Mouse (Mus musculus): ENCODE measurements around the gene Tpd52l2. TPM values are rescaled to one million over a fixed set of nuclear protein-coding genes. Genes with fewer than 3 reads are reported as not detected.
A peak's percentile ranks its signal among the peaks of the same experiment; 100 is the strongest.

The Tpd52l2 gene
- polyA plus RNA-seq, 1 experiment from 2014 or later, result 112 TPM

GRCm38 (mm10) chr2:181537444-181538047 lies 40.6 kb downstream of the Tpd52l2 start:
- H3K27ac ChIP-seq (replicated peaks; ENCODE audit: low read depth, low read length), result peak overlapping the region; percentile 34; the same call in 1 of the 2 replicates
- no peaks in the 10 kb centered on the region for H3K36me3 ChIP-seq (ENCODE audit: control insufficient read depth, insufficient read depth, low read length)
- H3K9ac ChIP-seq (replicated peaks; ENCODE audit: low read length), result no peak overlapping the region
- H3K4me3 ChIP-seq (replicated peaks; ENCODE audit: low read depth, low read length), result no peak overlapping the region
- H3K27me3 ChIP-seq (ENCODE audit: control insufficient read depth, insufficient read depth, low read length), result no peaks in the 10 kb centered on the region
- ATAC-seq (ENCODE audit: low FRiP score, low TSS enrichment) (no peak), DNase-seq (peak; percentile 33)
- H3K4me2 ChIP-seq (ENCODE audit: low read length), result no peak overlapping the region
- H3K9me3 ChIP-seq (ENCODE audit: control insufficient read depth, low read length), result no peaks in the 10 kb centered on the region
- WGBS, result 80% methylated on average over 2 of the region's 2 CpGs
- H3K4me1 ChIP-seq (ENCODE audit: control insufficient read depth, insufficient read depth, low read length), result no peaks in the 10 kb centered on the region

- H3K27ac ChIP-seq (replicated peaks; ENCODE audit: low read depth, low read length), result no peak overlapping the region
- no peak overlapping the region for H3K4me2 ChIP-seq (ENCODE audit: low read length)
- no peaks in the 10 kb centered on the region for H3K9me3 ChIP-seq (ENCODE audit: control insufficient read depth, low read length)
- ATAC-seq (ENCODE audit: low FRiP score, low TSS enrichment) (no peak), DNase-seq (no peak)
- 94% methylated on average over 6 of the region's 6 CpGs for WGBS
- H3K36me3 ChIP-seq (ENCODE audit: control insufficient read depth, insufficient read depth, low read length), result peaks cover 11% of the 10 kb centered on the region
- no peaks in the 10 kb centered on the region for H3K4me1 ChIP-seq (ENCODE audit: control insufficient read depth, insufficient read depth, low read length)
- no peaks in the 10 kb centered on the region for H3K27me3 ChIP-seq (ENCODE audit: control insufficient read depth, insufficient read depth, low read length)
- no peak overlapping the region for H3K9ac ChIP-seq (replicated peaks; ENCODE audit: low read length)
- H3K4me3 ChIP-seq (replicated peaks; ENCODE audit: low read depth, low read length), result no peak overlapping the region
Observed at GRCm38 (mm10) chr2:181541761-181542380, 44.9 kb downstream of the Tpd52l2 start.

- Histone ChIP-seq H3K27ac (replicated peaks; ENCODE audit: low read depth, low read length) (no peak overlapping the region), H3K4me1 (ENCODE audit: control insufficient read depth, insufficient read depth, low read length) (no peaks in the 10 kb centered on the region), H3K36me3 (ENCODE audit: control insufficient read depth, insufficient read depth, low read length) (peaks cover 54% of the 10 kb centered on the region), H3K4me2 (ENCODE audit: low read length) (no peak overlapping the region), H3K27me3 (ENCODE audit: control insufficient read depth, insufficient read depth, low read length) (no peaks in the 10 kb centered on the region), H3K4me3 (replicated peaks; ENCODE audit: low read depth, low read length) (no peak overlapping the region), H3K9me3 (ENCODE audit: control insufficient read depth, low read length) (no peaks in the 10 kb centered on the region), H3K9ac (replicated peaks; ENCODE audit: low read length) (no peak overlapping the region)
- WGBS, result 96% methylated on average over 7 of the region's 7 CpGs
- no peak for DNase-seq
- ATAC-seq (ENCODE audit: low FRiP score, low TSS enrichment), result no peak
Observed at GRCm38 (mm10) chr2:181546142-181546541, 49.2 kb downstream of the Tpd52l2 start.

- no peak for DNase-seq
Observed at GRCm38 (mm10) chr2:181548227-181548626, 51.3 kb downstream of the Tpd52l2 start.

GRCm38 (mm10) chr2:181548682-181549081 lies 51.7 kb downstream of the Tpd52l2 start:
- ATAC-seq (ENCODE audit: low FRiP score, low TSS enrichment), result no peak
- Histone ChIP-seq H3K36me3 (ENCODE audit: control insufficient read depth, insufficient read depth, low read length) (peaks cover 77% of the 10 kb centered on the region), H3K4me1 (ENCODE audit: control insufficient read depth, insufficient read depth, low read length) (no peaks in the 10 kb centered on the region)

More at GRCm38 (mm10) chr2:181548227-181548626, 51.3 kb downstream of the Tpd52l2 start:
- H3K9me3 ChIP-seq (ENCODE audit: control insufficient read depth, low read length), result no peaks in the 10 kb centered on the region
- whole genome bisulfite sequencing, result 81% methylated on average over 1 of the region's 1 CpGs
- no peak overlapping the region for H3K9ac ChIP-seq (replicated peaks; ENCODE audit: low read length)
- peaks cover 74% of the 10 kb centered on the region for H3K36me3 ChIP-seq (ENCODE audit: control insufficient read depth, insufficient read depth, low read length)
- no peak for ATAC-seq (ENCODE audit: low FRiP score, low TSS enrichment)
- no peak overlapping the region for H3K4me2 ChIP-seq (ENCODE audit: low read length)
- H3K27me3 ChIP-seq (ENCODE audit: control insufficient read depth, insufficient read depth, low read length), result no peaks in the 10 kb centered on the region
- H3K27ac ChIP-seq (replicated peaks; ENCODE audit: low read depth, low read length), result no peak overlapping the region
- no peaks in the 10 kb centered on the region for H3K4me1 ChIP-seq (ENCODE audit: control insufficient read depth, insufficient read depth, low read length)
- no peak overlapping the region for H3K4me3 ChIP-seq (replicated peaks; ENCODE audit: low read depth, low read length)

GRCm38 (mm10) chr2:181550233-181550632 lies 53.3 kb downstream of the Tpd52l2 start:
- 95% methylated on average over 2 of the region's 2 CpGs for WGBS
- H3K9me3 ChIP-seq (ENCODE audit: control insufficient read depth, low read length), result no peaks in the 10 kb centered on the region
- ATAC-seq (ENCODE audit: low FRiP score, low TSS enrichment), result no peak

More at GRCm38 (mm10) chr2:181548682-181549081, 51.7 kb downstream of the Tpd52l2 start:
- no peaks in the 10 kb centered on the region for H3K9me3 ChIP-seq (ENCODE audit: control insufficient read depth, low read length)
- DNase-seq, result no peak
- H3K27ac ChIP-seq (replicated peaks; ENCODE audit: low read depth, low read length), result no peak overlapping the region
- no peak overlapping the region for H3K9ac ChIP-seq (replicated peaks; ENCODE audit: low read length)
- no peak overlapping the region for H3K4me2 ChIP-seq (ENCODE audit: low read length)
- no peak overlapping the region for H3K4me3 ChIP-seq (replicated peaks; ENCODE audit: low read depth, low read length)
- WGBS, result 90% methylated on average over 5 of the region's 5 CpGs
- no peaks in the 10 kb centered on the region for H3K27me3 ChIP-seq (ENCODE audit: control insufficient read depth, insufficient read depth, low read length)

GRCm38 (mm10) chr2:181553772-181554171 lies 56.8 kb downstream of the Tpd52l2 start:
- H3K4me3 ChIP-seq (replicated peaks; ENCODE audit: low read depth, low read length), result no peak overlapping the region
- no peaks in the 10 kb centered on the region for H3K9me3 ChIP-seq (ENCODE audit: control insufficient read depth, low read length)
- H3K4me2 ChIP-seq (ENCODE audit: low read length), result no peak overlapping the region
- H3K27me3 ChIP-seq (ENCODE audit: control insufficient read depth, insufficient read depth, low read length), result no peaks in the 10 kb centered on the region
- H3K9ac ChIP-seq (replicated peaks; ENCODE audit: low read length), result no peak overlapping the region
- H3K27ac ChIP-seq (replicated peaks; ENCODE audit: low read depth, low read length), result no peak overlapping the region
- DNase-seq (no peak), ATAC-seq (ENCODE audit: low FRiP score, low TSS enrichment) (no peak)
- peaks cover 58% of the 10 kb centered on the region for H3K36me3 ChIP-seq (ENCODE audit: control insufficient read depth, insufficient read depth, low read length)
- no peaks in the 10 kb centered on the region for H3K4me1 ChIP-seq (ENCODE audit: control insufficient read depth, insufficient read depth, low read length)

More at GRCm38 (mm10) chr2:181550233-181550632, 53.3 kb downstream of the Tpd52l2 start:
- no peaks in the 10 kb centered on the region for H3K27me3 ChIP-seq (ENCODE audit: control insufficient read depth, insufficient read depth, low read length)
- DNase-seq, result no peak
- no peak overlapping the region for H3K9ac ChIP-seq (replicated peaks; ENCODE audit: low read length)
- no peaks in the 10 kb centered on the region for H3K4me1 ChIP-seq (ENCODE audit: control insufficient read depth, insufficient read depth, low read length)
- H3K4me3 ChIP-seq (replicated peaks; ENCODE audit: low read depth, low read length), result no peak overlapping the region
- H3K4me2 ChIP-seq (ENCODE audit: low read length), result no peak overlapping the region
- H3K27ac ChIP-seq (replicated peaks; ENCODE audit: low read depth, low read length), result no peak overlapping the region
- H3K36me3 ChIP-seq (ENCODE audit: control insufficient read depth, insufficient read depth, low read length), result peaks cover 88% of the 10 kb centered on the region

GRCm38 (mm10) chr2:181567338-181567737 lies 70.4 kb downstream of the Tpd52l2 start:
- no peaks in the 10 kb centered on the region for H3K9me3 ChIP-seq (ENCODE audit: control insufficient read depth, low read length)
- 88% methylated on average over 3 of the region's 3 CpGs for WGBS
- ATAC-seq (ENCODE audit: low FRiP score, low TSS enrichment), result no peak

More at GRCm38 (mm10) chr2:181567338-181567737, 70.4 kb downstream of the Tpd52l2 start:
- no peak overlapping the region for H3K4me2 ChIP-seq (ENCODE audit: low read length)
- DNase-seq, result no peak
- H3K4me1 ChIP-seq (ENCODE audit: control insufficient read depth, insufficient read depth, low read length), result no peaks in the 10 kb centered on the region
- no peaks in the 10 kb centered on the region for H3K27me3 ChIP-seq (ENCODE audit: control insufficient read depth, insufficient read depth, low read length)
- H3K9ac ChIP-seq (replicated peaks; ENCODE audit: low read length), result no peak overlapping the region
- H3K27ac ChIP-seq (replicated peaks; ENCODE audit: low read depth, low read length), result no peak overlapping the region
- peaks cover 9% of the 10 kb centered on the region; the same call in 1 of the 2 replicates for H3K36me3 ChIP-seq (ENCODE audit: control insufficient read depth, insufficient read depth, low read length)
- no peak overlapping the region for H3K4me3 ChIP-seq (replicated peaks; ENCODE audit: low read depth, low read length)

Data from midbrain, embryonic 14.5 days (tissue).